Mouse (Mus musculus) hindbrain, embryonic 10.5 days (tissue): ENCODE measurements around the gene C1galt1. TPM values are rescaled to one million over a fixed set of nuclear protein-coding genes. Genes with fewer than 3 reads are reported as not detected.

Source experiments
- DNase-seq: peaks from one replicate; pipeline ENCODE4 v3.0.0-alpha.2; 2017; ENCODE audit warnings: low spot score
- H3K27ac ChIP-seq: fragments of 300-500 bp; sonication (generic); 2 replicates; pipeline ENCODE4 v1.5.1; 2016; ENCODE audit warnings: mild to moderate bottlenecking, moderate library complexity
- H3K27me3 ChIP-seq: fragments of 300-500 bp; sonication (generic); 2 replicates; pipeline ENCODE4 v1.6.1; 2016; ENCODE audit warnings: mild to moderate bottlenecking; ENCODE audit not compliant: poor library complexity, insufficient read depth, severe bottlenecking
- H3K36me3 ChIP-seq: fragments of 300-500 bp; sonication (generic); 2 replicates; pipeline ENCODE4 v1.6.1; 2016; ENCODE audit warnings: mild to moderate bottlenecking, moderate library complexity
- H3K4me1 ChIP-seq: fragments of 300-500 bp; sonication (generic); replicated peaks from 2 replicates; pipeline ENCODE4 v1.6.1; 2016; ENCODE audit warnings: mild to moderate bottlenecking
- H3K4me3 ChIP-seq: fragments of 300-500 bp; sonication (generic); 2 replicates; pipeline ENCODE4 v1.5.1; 2016; ENCODE audit warnings: mild to moderate bottlenecking, moderate library complexity
- H3K9me3 ChIP-seq: fragments of 300-500 bp; sonication (generic); 2 replicates; pipeline ENCODE4 v1.6.1; 2016; ENCODE audit warnings: mild to moderate bottlenecking, moderate library complexity
- WGBS: fragments of 180-500 bp; shearing (Covaris S2); methylation state at CpG from one replicate; pipeline ENCODE4 v1.1.7; 2016; 5-methylcytosine and 5-hydroxymethylcytosine counted together
- polyA plus RNA-seq: library from polyadenylated mRNA; unstranded; fragments of >200 nt; fragmentation: Nextera tagmentation; extraction: Ambion mirVana; gene quantifications from 2 replicates; pipeline ENCODE4 v1.2.1, GENCODE M21; 2016

The C1galt1 gene
- polyA plus RNA-seq, 1 experiment from 2014 or later = 1.4 TPM

DNA sequence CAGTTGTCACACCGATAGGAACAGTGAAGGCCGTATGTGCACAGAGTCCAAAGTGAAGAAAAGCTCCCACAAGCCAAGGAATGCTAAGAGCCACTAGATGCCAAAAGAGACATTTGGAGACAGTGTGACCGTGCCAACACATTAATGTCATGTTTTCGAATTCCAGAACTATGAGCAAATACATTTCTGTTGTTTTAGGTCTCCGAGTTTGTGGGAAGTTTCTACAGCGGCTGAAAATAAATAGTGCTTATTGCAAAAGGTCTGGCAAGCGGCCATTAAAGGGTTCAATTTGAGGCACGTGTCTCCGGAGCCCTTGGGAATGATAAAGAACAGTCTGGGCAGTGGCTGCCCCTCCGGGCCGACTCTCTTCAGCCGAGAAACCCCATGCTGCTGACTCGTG is 37.9 kb downstream of the C1galt1 start:
- Histone ChIP-seq H3K4me3 (no peak overlapping the region), H3K9me3 (no peaks in the 10 kb centered on the region), H3K4me1 (no peaks in the 10 kb centered on the region), H3K27ac (no peak overlapping the region), H3K27me3 (no peaks in the 10 kb centered on the region), H3K36me3 (no peaks in the 10 kb centered on the region)
- WGBS = 89% methylated on average over 13 of the region's 13 CpGs
- no peak for DNase-seq

DNA sequence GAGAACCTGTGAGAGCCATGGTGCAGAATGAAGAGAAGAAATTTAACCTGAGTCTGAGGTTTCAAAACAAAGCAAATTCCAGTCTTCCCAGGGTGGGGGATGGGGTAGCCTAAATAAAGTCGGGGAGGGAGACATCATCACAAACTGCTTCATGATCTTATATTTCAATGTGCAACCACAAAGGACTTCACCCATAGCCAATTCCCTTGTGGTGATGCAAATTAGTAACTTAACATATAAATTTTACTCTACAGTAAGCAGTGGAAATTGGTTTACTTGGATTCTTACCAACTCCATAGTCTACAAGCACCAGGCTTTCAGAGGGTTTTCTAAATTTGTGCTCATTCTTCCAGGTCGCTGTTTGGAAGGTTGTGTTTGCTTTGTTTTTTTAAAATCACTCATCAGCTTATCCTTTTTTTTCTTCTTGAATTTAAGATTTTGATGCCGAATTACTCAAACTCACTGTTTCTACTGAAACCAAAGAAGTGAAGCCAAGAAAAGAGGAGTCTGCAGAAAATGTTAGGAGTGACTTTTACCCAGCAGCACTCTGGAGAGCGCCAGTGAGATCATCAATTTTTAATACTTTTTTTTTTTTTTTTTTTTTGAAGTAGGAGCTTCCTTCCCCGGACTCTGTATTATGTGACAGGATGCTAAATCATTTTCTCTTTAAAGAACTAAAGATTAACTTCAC is 41.5 kb downstream of the C1galt1 start:
- H3K27ac ChIP-seq = no peak overlapping the region
- no peaks in the 10 kb centered on the region for H3K27me3 ChIP-seq
- no peak for DNase-seq
- WGBS = 79% methylated on average over 5 of the region's 5 CpGs
- no peaks in the 10 kb centered on the region for H3K9me3 ChIP-seq
- H3K36me3 ChIP-seq = no peaks in the 10 kb centered on the region
- H3K4me3 ChIP-seq = no peak overlapping the region
- H3K4me1 ChIP-seq = no peaks in the 10 kb centered on the region

DNA sequence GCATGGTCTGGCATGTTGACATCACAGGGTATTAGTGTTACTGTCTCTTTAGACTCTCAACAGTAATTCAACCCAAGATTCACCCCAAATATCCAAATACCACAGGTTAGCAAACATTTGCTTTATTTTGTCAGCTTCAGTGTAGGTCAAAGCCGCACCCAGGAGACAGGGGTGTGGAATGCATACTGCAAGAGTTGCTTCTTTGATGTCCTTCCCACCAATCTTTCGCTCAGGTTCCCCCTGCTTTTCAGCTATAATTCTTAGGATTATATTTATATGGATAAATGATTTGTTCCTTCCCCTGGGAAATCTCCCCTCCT is 42.0 kb downstream of the C1galt1 start:
- no peaks in the 10 kb centered on the region for H3K9me3 ChIP-seq
- no peaks in the 10 kb centered on the region for H3K4me1 ChIP-seq
- no peak overlapping the region for H3K27ac ChIP-seq
- WGBS = 86% methylated on average over 2 of the region's 2 CpGs
- H3K27me3 ChIP-seq = no peaks in the 10 kb centered on the region
- no peak overlapping the region for H3K4me3 ChIP-seq
- no peaks in the 10 kb centered on the region for H3K36me3 ChIP-seq
- DNase-seq = no peak

DNA sequence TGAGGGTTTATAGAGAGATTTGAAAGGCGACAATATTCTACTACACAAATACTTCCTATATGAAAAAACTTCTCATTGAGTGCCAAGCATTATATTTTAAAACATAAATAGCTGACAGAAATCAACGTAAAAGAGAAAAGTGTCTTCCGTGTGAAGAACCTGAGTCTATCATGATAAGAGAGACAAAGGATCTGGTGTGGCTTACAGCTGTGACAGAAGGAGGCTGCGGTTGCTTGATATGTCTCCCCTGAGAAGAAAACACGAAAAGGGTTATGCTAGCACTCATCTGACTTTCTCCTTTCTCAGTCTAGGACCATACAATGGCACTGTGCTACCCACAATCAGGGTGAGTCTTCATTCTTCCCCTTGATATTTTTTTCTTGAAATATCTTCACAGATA is 51.7 kb downstream of the C1galt1 start:
- Histone ChIP-seq H3K27me3 (no peaks in the 10 kb centered on the region), H3K4me3 (no peak overlapping the region), H3K36me3 (no peaks in the 10 kb centered on the region), H3K27ac (no peak overlapping the region), H3K9me3 (no peaks in the 10 kb centered on the region), H3K4me1 (no peaks in the 10 kb centered on the region)
- WGBS = 90% methylated on average over 5 of the region's 5 CpGs
- DNase-seq = no peak

DNA sequence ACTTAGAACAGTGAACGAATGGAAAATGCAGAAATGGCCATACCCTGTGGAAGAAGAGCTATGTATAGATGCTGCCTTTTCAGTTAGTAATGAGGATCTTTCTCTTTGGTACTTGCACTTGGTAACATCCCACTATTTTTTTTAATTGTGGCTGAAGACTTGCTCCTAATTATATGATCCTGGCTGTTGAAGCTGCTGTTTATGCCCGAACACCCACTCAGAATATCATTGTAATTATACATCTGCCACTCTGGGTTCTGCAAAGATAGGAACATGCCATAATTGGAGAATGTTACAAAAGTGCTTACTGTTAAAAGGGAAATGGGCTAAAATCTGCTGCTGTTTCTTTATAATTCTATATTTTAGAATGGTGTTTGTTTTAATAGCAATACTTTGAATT is 67.4 kb downstream of the C1galt1 start:
- H3K27ac ChIP-seq = no peak overlapping the region
- H3K4me1 ChIP-seq = no peaks in the 10 kb centered on the region
- WGBS = 82% methylated on average over 2 of the region's 2 CpGs
- H3K36me3 ChIP-seq = no peaks in the 10 kb centered on the region
- H3K9me3 ChIP-seq = no peaks in the 10 kb centered on the region
- no peak overlapping the region for H3K4me3 ChIP-seq
- no peak for DNase-seq
- no peaks in the 10 kb centered on the region for H3K27me3 ChIP-seq

Other genes starting within 250 kb of the C1galt1 start
- gene Asns, start 151.6 kb upstream of the C1galt1 start, polyA plus RNA-seq = 51.6 and 58.7 TPM in 2 replicates